Mouse (Mus musculus): ENCODE measurements around the gene Ckmt2. TPM values are rescaled to one million over a fixed set of nuclear protein-coding genes. Genes with fewer than 3 reads are reported as not detected.

The Ckmt2 gene
- polyA plus RNA-seq, 1 experiment, result not detected

DNA sequence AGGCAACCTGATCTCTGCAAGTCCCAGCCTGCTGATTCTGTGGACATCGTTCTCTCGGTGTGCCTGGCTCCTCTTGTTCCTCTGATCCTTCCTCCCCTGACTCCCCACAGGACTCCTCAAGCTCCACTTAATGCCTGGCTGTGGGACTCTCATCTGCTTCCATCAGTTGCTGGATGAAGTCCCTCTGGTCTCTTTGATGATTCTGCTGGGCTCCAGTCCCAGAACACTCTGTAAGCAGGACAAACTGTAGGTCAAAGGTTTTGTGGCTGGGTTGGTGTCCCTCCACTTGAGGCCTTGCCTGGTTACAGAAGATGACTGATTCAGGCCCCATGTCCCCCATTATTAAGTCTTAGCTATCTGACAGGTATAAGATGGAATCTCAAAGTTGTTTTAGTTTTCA, 50.6 kb downstream of the Ckmt2 start:
- Histone ChIP-seq H3K4me1 (ENCODE audit: control insufficient read depth, insufficient read depth, low read length) (no peaks in the 10 kb centered on the region), H3K4me3 (ENCODE audit: insufficient read depth, low read depth, low read length) (no peak overlapping the region), H3K27ac (ENCODE audit: insufficient read depth, low read depth, low read length) (no peak overlapping the region)
- 91% methylated on average over 2 of the region's 2 CpGs for WGBS
- no peak for TF ChIP-seq CTCF (IDR thresholded peaks at IDR 0.05; ENCODE audit: insufficient read depth, low read depth, low read length)
- no peak for TF ChIP-seq POLR2A (IDR thresholded peaks at IDR 0.05; ENCODE audit: insufficient read depth, low read depth, low read length)

DNA sequence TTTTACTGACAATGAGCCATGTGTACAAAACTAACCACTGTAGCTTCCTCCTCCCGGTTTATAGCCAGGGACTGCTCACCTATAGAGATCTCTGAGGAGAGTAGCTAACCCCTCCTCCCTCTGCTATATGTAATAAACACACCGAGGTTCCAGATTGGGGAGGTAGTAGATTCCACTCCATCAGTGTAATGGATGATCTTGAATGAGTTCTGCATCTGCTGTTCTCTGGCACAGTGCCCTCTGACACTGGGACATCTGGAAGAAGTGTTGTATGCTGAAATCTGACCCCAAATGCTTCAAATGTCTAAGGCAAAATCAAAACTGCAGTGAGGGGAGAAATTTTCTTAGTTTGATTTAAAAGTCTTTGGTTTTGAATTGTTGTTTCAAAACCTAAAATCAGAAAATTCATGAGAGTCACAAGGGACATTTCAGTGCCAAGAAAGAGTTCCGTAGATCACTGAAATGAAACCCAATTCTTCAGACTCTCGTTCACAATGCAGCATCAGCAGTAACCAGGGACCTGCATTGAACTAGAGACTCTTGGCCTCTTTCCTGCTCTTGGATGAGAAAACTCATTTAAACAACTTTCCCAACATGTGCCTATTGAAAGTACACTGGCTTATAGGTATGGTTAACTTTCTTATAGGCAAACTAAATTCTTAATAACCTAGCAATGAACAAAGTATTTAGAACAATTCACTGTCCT, 51.7 kb downstream of the Ckmt2 start:
- H3K4me1 ChIP-seq (ENCODE audit: control insufficient read depth, insufficient read depth, low read length), result no peaks in the 10 kb centered on the region
- no peak overlapping the region for H3K4me3 ChIP-seq (ENCODE audit: insufficient read depth, low read depth, low read length)
- no peak overlapping the region for H3K27ac ChIP-seq (ENCODE audit: insufficient read depth, low read depth, low read length)
- WGBS, result 38% methylated on average over 4 of the region's 4 CpGs
- no peak for TF ChIP-seq CTCF (IDR thresholded peaks at IDR 0.05; ENCODE audit: insufficient read depth, low read depth, low read length)
- TF ChIP-seq POLR2A (IDR thresholded peaks at IDR 0.05; ENCODE audit: insufficient read depth, low read depth, low read length), result no peak

GRCm38 (mm10) chr13:91823735-91824134, 53.0 kb downstream of the Ckmt2 start:
- no peak for TF ChIP-seq POLR2A (IDR thresholded peaks at IDR 0.05; ENCODE audit: insufficient read depth, low read depth, low read length)
- no peak for TF ChIP-seq CTCF (IDR thresholded peaks at IDR 0.05; ENCODE audit: insufficient read depth, low read depth, low read length)
- H3K27ac ChIP-seq (ENCODE audit: insufficient read depth, low read depth, low read length), result no peak overlapping the region
- 56% methylated on average over 6 of the region's 6 CpGs for WGBS
- no peaks in the 10 kb centered on the region for H3K4me1 ChIP-seq (ENCODE audit: control insufficient read depth, insufficient read depth, low read length)
- no peak overlapping the region for H3K4me3 ChIP-seq (ENCODE audit: insufficient read depth, low read depth, low read length)

DNA sequence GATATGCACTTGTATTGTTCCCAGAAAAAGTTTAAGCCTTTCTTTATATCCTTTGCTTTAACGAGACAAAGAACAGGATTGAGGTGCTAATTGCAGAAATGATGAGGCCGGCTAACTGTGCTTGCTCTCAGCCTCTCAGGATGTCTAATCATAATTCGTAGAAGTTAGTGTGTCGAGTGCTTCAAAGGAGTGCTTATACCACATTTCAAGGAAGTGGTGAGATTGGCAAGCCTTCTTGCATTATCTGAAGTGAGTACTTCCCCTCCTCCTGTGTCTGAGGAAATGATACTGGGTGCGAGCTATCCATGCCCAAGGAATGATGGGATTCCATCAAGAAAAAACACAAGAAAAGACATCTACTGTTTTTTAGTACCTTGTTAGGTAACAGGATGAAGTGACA, 62.0 kb downstream of the Ckmt2 start:
- TF ChIP-seq POLR2A (IDR thresholded peaks at IDR 0.05; ENCODE audit: insufficient read depth, low read depth, low read length) (no peak), CTCF (IDR thresholded peaks at IDR 0.05; ENCODE audit: insufficient read depth, low read depth, low read length) (no peak)

DNA sequence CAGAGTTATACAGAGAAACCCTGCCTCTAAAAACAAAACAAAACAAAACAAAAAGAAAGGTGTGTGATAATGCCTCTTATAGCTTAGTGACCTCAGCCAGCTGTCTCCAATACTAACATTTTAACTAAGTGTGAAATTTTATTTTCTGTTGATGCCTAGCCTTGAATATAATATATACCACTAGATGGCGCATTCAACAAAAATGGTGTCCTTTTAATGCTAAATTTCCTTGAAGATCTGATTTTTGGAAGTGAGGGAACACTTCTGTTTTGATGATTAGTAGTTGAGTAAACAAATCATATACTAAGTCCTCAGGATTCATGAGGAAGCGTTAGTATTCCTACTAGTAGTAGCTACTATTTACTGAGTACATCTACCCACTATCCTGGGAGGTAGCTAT, 67.2 kb downstream of the Ckmt2 start:
- Histone ChIP-seq H3K4me3 (ENCODE audit: insufficient read depth, low read depth, low read length) (no peak overlapping the region), H3K27ac (ENCODE audit: insufficient read depth, low read depth, low read length) (no peak overlapping the region), H3K4me1 (ENCODE audit: control insufficient read depth, insufficient read depth, low read length) (peaks cover 2% of the 10 kb centered on the region; the same call in 1 of the 2 replicates)
- WGBS, result 29% methylated on average over 2 of the region's 2 CpGs
- TF ChIP-seq CTCF (IDR thresholded peaks at IDR 0.05; ENCODE audit: insufficient read depth, low read depth, low read length), result no peak
- no peak for TF ChIP-seq POLR2A (IDR thresholded peaks at IDR 0.05; ENCODE audit: insufficient read depth, low read depth, low read length)

More for the DNA sequence above, 62.0 kb downstream of the Ckmt2 start:
- H3K4me1 ChIP-seq (ENCODE audit: control insufficient read depth, insufficient read depth, low read length), result no peaks in the 10 kb centered on the region
- no peak overlapping the region for H3K27ac ChIP-seq (ENCODE audit: insufficient read depth, low read depth, low read length)
- 83% methylated on average over 5 of the region's 5 CpGs for WGBS
- H3K4me3 ChIP-seq (ENCODE audit: insufficient read depth, low read depth, low read length), result no peak overlapping the region

DNA sequence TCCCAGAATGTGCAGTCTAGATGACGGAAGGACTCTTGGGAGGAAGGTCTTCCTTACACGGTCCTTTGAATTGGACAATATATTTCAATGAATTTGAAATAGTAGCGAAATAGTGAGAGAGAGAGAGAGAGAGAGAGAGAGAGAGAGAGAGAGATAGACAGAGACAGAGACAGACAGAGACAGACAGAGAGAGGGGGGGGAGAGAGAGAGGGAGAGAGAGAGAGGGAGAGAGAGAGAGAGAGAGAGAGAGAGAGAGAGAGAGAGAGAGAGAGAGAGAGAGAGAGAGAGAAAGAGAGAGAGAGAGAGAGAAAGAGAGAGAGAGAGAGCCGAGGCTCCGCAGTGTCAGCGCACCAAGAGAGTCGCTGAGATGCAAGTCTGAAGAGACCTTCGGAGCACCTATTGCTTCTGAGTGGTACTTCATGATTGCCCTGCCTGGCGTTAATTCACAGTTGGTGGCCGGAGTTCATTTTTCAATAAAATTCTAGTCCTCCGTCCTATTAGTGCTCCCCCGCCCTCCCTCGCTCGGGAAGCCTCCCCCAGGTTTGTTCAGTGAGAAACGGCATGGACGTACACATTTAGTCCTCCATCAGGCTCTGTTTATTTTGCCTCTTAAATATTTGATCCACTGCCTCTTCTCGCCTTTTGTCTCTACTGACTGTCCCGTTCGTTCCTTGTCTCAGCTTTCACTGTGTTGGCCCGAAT, 68.7 kb downstream of the Ckmt2 start:
- WGBS, result 18% methylated on average over 20 of the region's 20 CpGs
- Histone ChIP-seq H3K27ac (ENCODE audit: insufficient read depth, low read depth, low read length) (peak overlapping the region; percentile 61), H3K4me3 (ENCODE audit: insufficient read depth, low read depth, low read length) (peak overlapping the region; percentile 88), H3K4me1 (ENCODE audit: control insufficient read depth, insufficient read depth, low read length) (peaks cover 2% of the 10 kb centered on the region; the same call in 1 of the 2 replicates)
- TF ChIP-seq POLR2A (IDR thresholded peaks at IDR 0.05; ENCODE audit: insufficient read depth, low read depth, low read length) (no peak), CTCF (IDR thresholded peaks at IDR 0.05; ENCODE audit: insufficient read depth, low read depth, low read length) (no peak)

- peak; percentile 34; the same call in 1 of the 2 replicates for TF ChIP-seq POLR2A (IDR thresholded peaks at IDR 0.05; ENCODE audit: insufficient read depth, low read depth, low read length)
- TF ChIP-seq CTCF (IDR thresholded peaks at IDR 0.05; ENCODE audit: insufficient read depth, low read depth, low read length), result no peak; the same call in 1 of the 2 replicates
- Histone ChIP-seq H3K4me1 (ENCODE audit: control insufficient read depth, insufficient read depth, low read length) (peaks cover 2% of the 10 kb centered on the region; the same call in 1 of the 2 replicates), H3K27ac (ENCODE audit: insufficient read depth, low read depth, low read length) (peak within 1 kb of the TSS; percentile 76), H3K4me3 (ENCODE audit: insufficient read depth, low read depth, low read length) (peak within 1 kb of the TSS; percentile 88)
- under 1% methylated on average over 50 of the region's 50 CpGs for WGBS
Measured at GRCm38 (mm10) chr13:91807155-91807839, 69.4 kb downstream of the Ckmt2 start, which contains the start of gene Zcchc9. Zcchc9 (minus strand) TSS chr13:91807705.

Other genes with a start within 250 kb of the Ckmt2 start
- gene Acot12, start 135.4 kb downstream of the Ckmt2 start, polyA plus RNA-seq (2012; ENCODE audit: insufficient read depth, insufficient read length, low replicate concordance, missing spikeins), result not detected in 2 replicates
- gene Zcchc9, start 69.2 kb downstream of the Ckmt2 start, polyA plus RNA-seq (2012; ENCODE audit: insufficient read depth, insufficient read length, low replicate concordance, missing spikeins), result not detected in 2 replicates

Data from olfactory bulb, adult 2 months (tissue).